15 mouse cellular contexts compared by ENCODE assay signal in genomic region chr10:9497021-9497420, GRCm38 (mm10).
"Had no signal": no experiment of that assay in that cellular context is flagged by ENCODE, and none has a peak within 500 bp of the region (broad histone marks: within the 10 kb centered on the region; RNA-seq: fewer than 3 reads in every experiment).

No protein-coding gene starts in this region.

- DNase-seq: kidney, postnatal 36 days; liver, embryonic 13.5 days; liver, postnatal 0 days; lung, postnatal 36 days; midbrain, embryonic 14.5 days; right cerebral cortex, adult 18-20 months; right cerebral cortex, postnatal 25 days; thymus, postnatal 36 days had no signal

- H3K36me3 ChIP-seq: limb, embryonic 15.5 days; liver, embryonic 13.5 days; midbrain, embryonic 10.5 days; neural tube, embryonic 15.5 days had no signal

- H3K9me3 ChIP-seq: limb, embryonic 15.5 days; liver, embryonic 13.5 days; midbrain, embryonic 10.5 days; neural tube, embryonic 15.5 days had no signal

- H3K4me1 ChIP-seq: limb, embryonic 15.5 days; liver, embryonic 13.5 days had no signal

- H3K4me3 ChIP-seq: layer of hippocampus, adult 2 months; left cerebral cortex, adult 2 months; limb, embryonic 15.5 days; liver, embryonic 13.5 days; midbrain, embryonic 10.5 days; myocyte; neural tube, embryonic 15.5 days had no signal

- H3K4me2 ChIP-seq: limb, embryonic 15.5 days; liver, embryonic 13.5 days; neural tube, embryonic 15.5 days had no signal

- H3K27me3 ChIP-seq: limb, embryonic 15.5 days; liver, embryonic 13.5 days; neural tube, embryonic 15.5 days had no signal

- H3K9ac ChIP-seq: limb, embryonic 15.5 days; liver, embryonic 13.5 days; liver, postnatal 0 days; neural tube, embryonic 15.5 days had no signal

- ATAC-seq: liver, postnatal 0 days had no signal

- H3K27ac ChIP-seq: kidney, postnatal 0 days; layer of hippocampus, adult 2 months; left cerebral cortex, adult 2 months; limb, embryonic 15.5 days; liver, embryonic 13.5 days; midbrain, embryonic 10.5 days; neural tube, embryonic 15.5 days had no signal
